Mouse (Mus musculus): ENCODE measurements at regions not wholly inside any gene's neighbourhood (a gene's known extent, or its start where the extent isn't known, plus 50 kb on each side); places are given as distances from the start of the nearest gene placed in this dataset.

DNA sequence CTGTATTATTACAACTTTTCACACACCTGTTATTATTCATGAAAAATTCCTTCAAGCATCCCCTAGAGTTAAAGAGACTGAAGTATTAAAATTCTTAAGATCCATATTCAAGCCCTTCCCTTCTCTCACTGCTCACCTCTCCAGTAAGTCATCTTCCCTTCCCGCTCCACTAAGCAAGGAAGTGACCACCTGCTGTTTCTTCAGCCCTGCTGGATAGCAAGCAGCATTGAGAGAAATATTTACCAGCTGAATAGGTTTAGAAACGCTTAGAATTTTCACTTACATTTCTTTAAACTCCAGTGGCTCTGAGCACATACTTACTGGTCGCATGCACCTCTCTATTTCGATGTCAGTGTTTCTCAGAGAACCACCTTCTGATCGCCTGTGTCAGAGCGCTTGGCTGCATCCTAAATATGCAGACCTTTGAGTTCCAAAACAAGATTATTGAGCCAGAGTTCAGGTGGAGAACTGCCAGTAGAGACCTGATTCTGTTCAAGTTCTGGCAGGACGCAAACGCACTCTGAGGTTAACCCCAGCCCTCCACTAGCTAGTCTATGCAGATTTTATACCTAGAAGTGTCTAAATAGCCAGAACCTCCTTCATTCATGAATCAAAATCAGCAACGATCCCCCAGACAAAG is 314.9 kb downstream of the Mllt3 start:
- Histone ChIP-seq H3K4me1 (ENCODE audit: control insufficient read depth, insufficient read depth, low read length) (no peaks in the 10 kb centered on the region), H3K27ac (ENCODE audit: insufficient read depth, low read length) (no peak overlapping the region), H3K4me3 (ENCODE audit: insufficient read depth, low read length) (no peak overlapping the region)
- TF ChIP-seq POLR2A (IDR thresholded peaks at IDR 0.05; ENCODE audit: low read depth, low read length) = no peak
- no peak for TF ChIP-seq CTCF (IDR thresholded peaks at IDR 0.05; ENCODE audit: borderline replicate concordance, insufficient read depth, low read length)

GRCm38 (mm10) chr4:87715212-87715933 is 317.8 kb downstream of the Mllt3 start:
- TF ChIP-seq CTCF (IDR thresholded peaks at IDR 0.05; ENCODE audit: borderline replicate concordance, insufficient read depth, low read length) (no peak), POLR2A (IDR thresholded peaks at IDR 0.05; ENCODE audit: low read depth, low read length) (no peak)
- Histone ChIP-seq H3K4me3 (ENCODE audit: insufficient read depth, low read length) (no peak overlapping the region), H3K27ac (ENCODE audit: insufficient read depth, low read length) (no peak overlapping the region), H3K4me1 (ENCODE audit: control insufficient read depth, insufficient read depth, low read length) (no peaks in the 10 kb centered on the region)

- Histone ChIP-seq H3K4me1 (ENCODE audit: control insufficient read depth, insufficient read depth, low read length) (no peaks in the 10 kb centered on the region), H3K27ac (ENCODE audit: insufficient read depth, low read length) (no peak overlapping the region), H3K4me3 (ENCODE audit: insufficient read depth, low read length) (no peak overlapping the region)
- TF ChIP-seq POLR2A (IDR thresholded peaks at IDR 0.05; ENCODE audit: low read depth, low read length) = no peak
- no peak for TF ChIP-seq CTCF (IDR thresholded peaks at IDR 0.05; ENCODE audit: borderline replicate concordance, insufficient read depth, low read length)
Measured at GRCm38 (mm10) chr4:87712691-87713090, 320.5 kb downstream of the Mllt3 start.

- H3K27ac ChIP-seq (ENCODE audit: insufficient read depth, low read length) = no peak overlapping the region
- H3K4me3 ChIP-seq (ENCODE audit: insufficient read depth, low read length) = no peak overlapping the region
- no peak for TF ChIP-seq POLR2A (IDR thresholded peaks at IDR 0.05; ENCODE audit: low read depth, low read length)
- TF ChIP-seq CTCF (IDR thresholded peaks at IDR 0.05; ENCODE audit: borderline replicate concordance, insufficient read depth, low read length) = no peak
- H3K4me1 ChIP-seq (ENCODE audit: control insufficient read depth, insufficient read depth, low read length) = no peaks in the 10 kb centered on the region
Measured at GRCm38 (mm10) chr4:87712286-87712685, 320.9 kb downstream of the Mllt3 start.

GRCm38 (mm10) chr4:87711185-87711827 is 321.9 kb downstream of the Mllt3 start:
- Histone ChIP-seq H3K4me1 (ENCODE audit: control insufficient read depth, insufficient read depth, low read length) (no peaks in the 10 kb centered on the region), H3K4me3 (ENCODE audit: insufficient read depth, low read length) (no peak overlapping the region)
- TF ChIP-seq CTCF (IDR thresholded peaks at IDR 0.05; ENCODE audit: borderline replicate concordance, insufficient read depth, low read length) = no peak
- TF ChIP-seq POLR2A (IDR thresholded peaks at IDR 0.05; ENCODE audit: low read depth, low read length) = no peak

DNA sequence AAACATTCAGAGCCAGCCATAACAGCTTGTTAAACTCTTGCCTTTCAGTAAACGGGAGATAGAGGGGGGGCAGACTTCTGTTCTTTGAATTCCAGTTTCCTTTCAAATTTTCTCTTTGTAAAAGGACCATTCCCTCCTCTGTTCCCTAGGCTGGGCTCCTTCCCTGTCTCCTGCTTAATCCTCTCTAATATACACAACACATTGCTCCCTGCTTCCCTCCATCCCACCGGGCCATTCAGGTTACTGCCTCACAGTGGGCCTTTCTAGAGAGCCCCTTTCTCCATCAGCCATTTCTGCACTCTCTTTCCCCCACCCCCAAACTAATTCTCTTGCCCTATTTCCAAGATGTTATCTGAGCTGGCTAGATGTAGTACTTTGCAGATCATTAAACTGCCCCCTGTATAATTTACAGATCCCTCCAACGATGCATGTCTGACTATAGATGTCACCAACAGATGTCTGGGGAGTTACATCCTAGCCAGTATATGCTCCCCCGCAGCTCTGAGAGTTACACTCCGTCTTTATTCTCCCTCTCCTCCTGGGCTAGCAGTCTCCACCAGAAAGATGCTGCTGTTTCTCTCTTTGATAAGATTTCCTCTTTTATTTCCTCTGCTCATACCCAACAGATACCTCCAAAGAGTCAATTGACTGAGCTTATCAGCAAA is 324.1 kb downstream of the Mllt3 start:
- no peak overlapping the region for H3K27ac ChIP-seq (ENCODE audit: insufficient read depth, low read length)
- H3K4me3 ChIP-seq (ENCODE audit: insufficient read depth, low read length) = no peak overlapping the region
- no peaks in the 10 kb centered on the region for H3K4me1 ChIP-seq (ENCODE audit: control insufficient read depth, insufficient read depth, low read length)
- TF ChIP-seq POLR2A (IDR thresholded peaks at IDR 0.05; ENCODE audit: low read depth, low read length) (no peak), CTCF (IDR thresholded peaks at IDR 0.05; ENCODE audit: borderline replicate concordance, insufficient read depth, low read length) (no peak)

More at GRCm38 (mm10) chr4:87711185-87711827, 321.9 kb downstream of the Mllt3 start:
- no peak overlapping the region for H3K27ac ChIP-seq (ENCODE audit: insufficient read depth, low read length)

GRCm38 (mm10) chr4:87707386-87707785 is 325.8 kb downstream of the Mllt3 start:
- H3K4me1 ChIP-seq (ENCODE audit: control insufficient read depth, insufficient read depth, low read length) = no peaks in the 10 kb centered on the region
- H3K4me3 ChIP-seq (ENCODE audit: insufficient read depth, low read length) = no peak overlapping the region
- TF ChIP-seq POLR2A (IDR thresholded peaks at IDR 0.05; ENCODE audit: low read depth, low read length) (no peak), CTCF (IDR thresholded peaks at IDR 0.05; ENCODE audit: borderline replicate concordance, insufficient read depth, low read length) (no peak)
- H3K27ac ChIP-seq (ENCODE audit: insufficient read depth, low read length) = no peak overlapping the region

GRCm38 (mm10) chr4:87702834-87703233 is 330.3 kb downstream of the Mllt3 start:
- Histone ChIP-seq H3K27ac (ENCODE audit: insufficient read depth, low read length) (no peak overlapping the region), H3K4me1 (ENCODE audit: control insufficient read depth, insufficient read depth, low read length) (no peaks in the 10 kb centered on the region), H3K4me3 (ENCODE audit: insufficient read depth, low read length) (no peak overlapping the region)
- no peak for TF ChIP-seq CTCF (IDR thresholded peaks at IDR 0.05; ENCODE audit: borderline replicate concordance, insufficient read depth, low read length)
- no peak for TF ChIP-seq POLR2A (IDR thresholded peaks at IDR 0.05; ENCODE audit: low read depth, low read length)

- TF ChIP-seq POLR2A (IDR thresholded peaks at IDR 0.05; ENCODE audit: low read depth, low read length) (no peak), CTCF (IDR thresholded peaks at IDR 0.05; ENCODE audit: borderline replicate concordance, insufficient read depth, low read length) (no peak)
- Histone ChIP-seq H3K4me3 (ENCODE audit: insufficient read depth, low read length) (no peak overlapping the region), H3K4me1 (ENCODE audit: control insufficient read depth, insufficient read depth, low read length) (no peaks in the 10 kb centered on the region), H3K27ac (ENCODE audit: insufficient read depth, low read length) (no peak overlapping the region)
Measured at GRCm38 (mm10) chr4:87702290-87702689, 330.9 kb downstream of the Mllt3 start.
